Mouse (Mus musculus) liver, embryonic 15.5 days (tissue): ENCODE data around the gene Acox1. TPM values are rescaled to one million over a fixed set of nuclear protein-coding genes. Genes with fewer than 3 reads are reported as not detected.

Experiments
- ATAC-seq: fragments of 200-750 bp; cut with Nextera tagmentation; 2 replicates; pipeline ENCODE4 v1.8.0; 2017; ENCODE audit warnings: moderate number of reproducible peaks, mild to moderate bottlenecking, moderate library complexity; ENCODE audit not compliant: insufficient read depth
- H3K27ac ChIP-seq: fragments of 300-500 bp; sonication (generic); replicated peaks from 2 replicates; pipeline ENCODE4 v1.5.1; 2015; ENCODE audit warnings: mild to moderate bottlenecking, inconsistent platforms
- H3K27me3 ChIP-seq: fragments of 300-500 bp; sonication (generic); 2 replicates; pipeline ENCODE4 v1.6.1; 2015; ENCODE audit warnings: mild to moderate bottlenecking, inconsistent platforms
- H3K36me3 ChIP-seq: fragments of 300-500 bp; sonication (generic); replicated peaks from 2 replicates; pipeline ENCODE4 v1.6.1; 2015; ENCODE audit warnings: moderate library complexity, mild to moderate bottlenecking, inconsistent platforms
- H3K4me1 ChIP-seq: fragments of 300-500 bp; sonication (generic); replicated peaks from 2 replicates; pipeline ENCODE4 v1.6.1; 2015; ENCODE audit warnings: inconsistent platforms
- H3K4me2 ChIP-seq: fragments of 300-500 bp; sonication (generic); 2 replicates; pipeline ENCODE4 v1.6.1; 2015; ENCODE audit warnings: moderate library complexity, mild to moderate bottlenecking, inconsistent platforms
- H3K4me3 ChIP-seq: fragments of 300-500 bp; sonication (generic); replicated peaks from 2 replicates; pipeline ENCODE4 v1.5.1; 2015; ENCODE audit warnings: mild to moderate bottlenecking, inconsistent platforms
- H3K9ac ChIP-seq: fragments of 300-500 bp; sonication (generic); 2 replicates; pipeline ENCODE4 v1.6.1; 2015; ENCODE audit warnings: moderate library complexity, mild to moderate bottlenecking, inconsistent platforms
- H3K9me3 ChIP-seq: fragments of 300-500 bp; sonication (generic); replicated peaks from 2 replicates; pipeline ENCODE4 v1.6.1; 2016; ENCODE audit warnings: inconsistent platforms
- WGBS: fragments of 180-500 bp; shearing (Covaris S2); methylation state at CpG from one replicate; pipeline ENCODE4 v1.1.7; 2015; ENCODE audit warnings: mixed read lengths; ENCODE audit not compliant: insufficient replicate concordance; 5-methylcytosine and 5-hydroxymethylcytosine counted together
- polyA plus RNA-seq: library from polyadenylated mRNA; unstranded; fragments of >200 nt; fragmentation: Nextera tagmentation; extraction: Ambion mirVana; gene quantifications from 2 replicates; pipeline ENCODE4 v1.2.1, GENCODE M21; 2015

Gene Acox1
- polyA plus RNA-seq, 1 experiment from 2014 or later = 32.5 TPM

- no peak overlapping the region; the same call in 1 of the 2 replicates for H3K9ac ChIP-seq
- no peak for ATAC-seq
- no peaks in the 10 kb centered on the region for H3K27me3 ChIP-seq
- 0 out of 2 replicates have a peak overlapping the region, but pooled peaks have one; percentile 5 for H3K4me3 ChIP-seq
- H3K27ac ChIP-seq = peak overlapping the region; percentile 60
- peak overlapping the region; percentile 41 for H3K4me2 ChIP-seq
- H3K4me1 ChIP-seq = peaks cover 46% of the 10 kb centered on the region
- WGBS = 50% methylated on average over 8 of the region's 8 CpGs
- H3K9me3 ChIP-seq = no peaks in the 10 kb centered on the region
- H3K36me3 ChIP-seq = peaks cover 17% of the 10 kb centered on the region
Measured at GRCm38 (mm10) chr11:116194619-116195018, 4.2 kb downstream of the Acox1 start.

DNA sequence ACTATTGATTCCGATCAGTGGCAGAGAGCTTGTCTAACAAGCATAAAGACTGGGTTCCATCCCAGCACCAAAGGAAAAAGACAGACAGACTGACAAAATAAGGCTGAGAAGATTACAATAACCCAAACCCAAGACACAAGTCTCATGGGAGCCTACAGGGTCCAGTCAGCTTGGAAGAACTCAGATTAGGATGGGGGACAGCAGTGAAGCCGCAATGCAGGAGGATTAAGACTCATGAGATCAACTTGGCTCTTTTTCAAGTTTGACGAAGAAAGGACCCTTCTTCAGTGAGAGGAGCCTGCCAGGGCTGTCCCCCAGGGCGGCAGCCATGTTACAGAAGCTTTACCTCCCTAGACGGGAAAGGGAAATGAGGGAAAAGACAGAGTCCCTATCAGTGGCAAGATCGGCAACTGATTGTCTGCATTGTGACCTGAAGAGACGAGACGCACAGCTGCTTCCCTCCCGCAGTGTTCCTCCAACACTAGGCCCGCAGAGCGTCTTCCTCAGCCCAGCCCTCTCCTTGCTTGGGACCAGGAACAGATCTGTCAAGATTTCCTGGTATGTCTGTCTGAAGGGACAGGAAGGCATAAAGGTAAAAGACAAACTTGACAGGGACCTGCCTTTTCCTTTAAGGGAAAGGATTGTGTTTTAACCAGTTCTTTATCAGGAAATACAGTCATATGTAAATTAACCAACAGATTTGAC is 11.5 kb downstream of the Acox1 start:
- WGBS = 57% methylated on average over 11 of the region's 11 CpGs
- no peak overlapping the region for H3K27ac ChIP-seq
- no peak overlapping the region for H3K4me2 ChIP-seq
- no peak overlapping the region for H3K4me3 ChIP-seq
- ATAC-seq = no peak
- no peaks in the 10 kb centered on the region for H3K27me3 ChIP-seq
- H3K36me3 ChIP-seq = peaks cover 64% of the 10 kb centered on the region
- 0 out of 2 replicates have a peak, but pooled peaks cover 8% of the 10 kb centered on the region for H3K4me1 ChIP-seq
- H3K9me3 ChIP-seq = no peaks in the 10 kb centered on the region
- no peak overlapping the region for H3K9ac ChIP-seq

GRCm38 (mm10) chr11:116186360-116186759 is 12.5 kb downstream of the Acox1 start:
- Histone ChIP-seq H3K9me3 (no peaks in the 10 kb centered on the region), H3K4me2 (no peak overlapping the region), H3K4me1 (0 out of 2 replicates have a peak, but pooled peaks cover 5% of the 10 kb centered on the region), H3K36me3 (peaks cover 73% of the 10 kb centered on the region), H3K9ac (no peak overlapping the region), H3K27ac (no peak overlapping the region), H3K27me3 (no peaks in the 10 kb centered on the region), H3K4me3 (no peak overlapping the region)
- WGBS = 92% methylated on average over 11 of the region's 11 CpGs
- no peak for ATAC-seq

DNA sequence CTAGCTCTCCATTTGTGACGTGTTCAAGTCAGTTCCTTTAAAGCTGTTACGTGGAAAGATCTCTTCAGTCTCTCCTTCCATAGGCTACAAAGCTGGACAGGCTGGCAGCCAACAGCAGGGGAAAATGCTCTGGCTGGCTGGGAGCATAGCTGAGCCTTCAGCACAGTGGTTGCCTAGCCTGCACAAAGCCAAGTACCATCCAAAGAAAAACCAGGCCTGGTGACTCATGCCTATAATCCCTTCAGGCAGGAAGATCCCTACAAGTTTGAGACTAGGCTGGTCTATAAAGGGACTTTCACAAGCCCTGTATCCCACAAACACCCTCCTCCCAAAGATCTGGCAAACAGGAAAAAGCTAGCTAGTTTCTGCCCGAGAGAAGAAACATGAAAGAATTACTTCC is 13.0 kb downstream of the Acox1 start:
- peaks cover 74% of the 10 kb centered on the region for H3K36me3 ChIP-seq
- no peak for ATAC-seq
- 77% methylated on average over 3 of the region's 3 CpGs for WGBS

GRCm38 (mm10) chr11:116178411-116179121 is 20.3 kb downstream of the Acox1 start:
- no peak for ATAC-seq

More for the DNA sequence above, 13.0 kb downstream of the Acox1 start:
- no peaks in the 10 kb centered on the region for H3K27me3 ChIP-seq
- H3K9me3 ChIP-seq = no peaks in the 10 kb centered on the region
- H3K9ac ChIP-seq = no peak overlapping the region
- no peak overlapping the region for H3K4me2 ChIP-seq
- no peak overlapping the region for H3K27ac ChIP-seq
- no peak overlapping the region for H3K4me3 ChIP-seq
- 0 out of 2 replicates have a peak, but pooled peaks cover 5% of the 10 kb centered on the region for H3K4me1 ChIP-seq

GRCm38 (mm10) chr11:116176010-116176409 is 22.8 kb downstream of the Acox1 start:
- no peak for ATAC-seq
- 81% methylated on average over 7 of the region's 7 CpGs for WGBS
- no peak overlapping the region for H3K9ac ChIP-seq
- no peaks in the 10 kb centered on the region for H3K9me3 ChIP-seq
- peaks cover 74% of the 10 kb centered on the region for H3K36me3 ChIP-seq
- no peaks in the 10 kb centered on the region for H3K27me3 ChIP-seq
- H3K4me1 ChIP-seq = no peaks in the 10 kb centered on the region
- no peak overlapping the region for H3K27ac ChIP-seq
- no peak overlapping the region for H3K4me2 ChIP-seq
- H3K4me3 ChIP-seq = no peak overlapping the region

More at GRCm38 (mm10) chr11:116178411-116179121, 20.3 kb downstream of the Acox1 start:
- H3K4me3 ChIP-seq = no peak overlapping the region
- no peak overlapping the region for H3K4me2 ChIP-seq
- no peaks in the 10 kb centered on the region for H3K4me1 ChIP-seq
- H3K27ac ChIP-seq = no peak overlapping the region
- WGBS = 85% methylated on average over 20 of the region's 20 CpGs
- H3K9ac ChIP-seq = no peak overlapping the region
- H3K27me3 ChIP-seq = no peaks in the 10 kb centered on the region
- H3K36me3 ChIP-seq = peaks cover 77% of the 10 kb centered on the region
- H3K9me3 ChIP-seq = no peaks in the 10 kb centered on the region

GRCm38 (mm10) chr11:116174775-116175448 is 23.9 kb downstream of the Acox1 start:
- H3K36me3 ChIP-seq = peaks cover 63% of the 10 kb centered on the region
- H3K27ac ChIP-seq = no peak overlapping the region
- H3K27me3 ChIP-seq = no peaks in the 10 kb centered on the region
- WGBS = 79% methylated on average over 22 of the region's 22 CpGs
- H3K4me2 ChIP-seq = no peak overlapping the region
- no peak overlapping the region for H3K4me3 ChIP-seq
- no peak for ATAC-seq
- no peak overlapping the region for H3K9ac ChIP-seq
- H3K4me1 ChIP-seq = no peaks in the 10 kb centered on the region
- H3K9me3 ChIP-seq = no peaks in the 10 kb centered on the region

- no peak overlapping the region for H3K27ac ChIP-seq
- no peaks in the 10 kb centered on the region for H3K9me3 ChIP-seq
- H3K36me3 ChIP-seq = peaks cover 39% of the 10 kb centered on the region
- no peak overlapping the region for H3K4me2 ChIP-seq
- peaks cover 17% of the 10 kb centered on the region for H3K4me1 ChIP-seq
- 84% methylated on average over 2 of the region's 2 CpGs for WGBS
- ATAC-seq = no peak
- H3K27me3 ChIP-seq = no peaks in the 10 kb centered on the region
- no peak overlapping the region for H3K4me3 ChIP-seq
- no peak overlapping the region for H3K9ac ChIP-seq
Measured at GRCm38 (mm10) chr11:116171959-116172358, 26.9 kb downstream of the Acox1 start.

GRCm38 (mm10) chr11:116170003-116170800 is 28.6 kb downstream of the Acox1 start:
- peaks cover 30% of the 10 kb centered on the region for H3K36me3 ChIP-seq
- no peaks in the 10 kb centered on the region for H3K27me3 ChIP-seq
- H3K4me2 ChIP-seq = no peak overlapping the region
- no peak overlapping the region for H3K27ac ChIP-seq
- peaks cover 26% of the 10 kb centered on the region for H3K4me1 ChIP-seq
- no peak overlapping the region for H3K4me3 ChIP-seq
- no peak for ATAC-seq
- no peaks in the 10 kb centered on the region for H3K9me3 ChIP-seq
- WGBS = 70% methylated on average over 5 of the region's 5 CpGs
- no peak overlapping the region for H3K9ac ChIP-seq

DNA sequence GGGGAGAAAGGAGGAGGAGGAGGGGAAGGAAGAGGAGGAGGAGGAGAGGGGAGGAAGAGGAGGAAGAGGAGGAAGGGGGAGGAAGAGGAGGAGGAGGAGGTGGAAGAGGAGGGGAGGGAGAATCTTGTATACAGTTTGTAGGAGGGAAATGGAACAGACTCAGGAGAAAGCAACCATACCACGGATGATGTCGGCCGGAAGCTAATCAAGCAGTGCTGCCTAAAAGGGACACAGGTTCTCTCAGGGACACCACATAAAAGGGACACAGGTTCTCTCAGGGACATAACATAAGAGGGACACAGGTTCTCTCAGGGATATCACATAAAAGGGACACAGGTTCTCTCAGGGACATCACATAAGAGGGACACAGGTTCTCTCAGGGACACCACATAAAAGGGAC is 29.6 kb downstream of the Acox1 start:
- no peak overlapping the region for H3K27ac ChIP-seq

More for the DNA sequence above, 29.6 kb downstream of the Acox1 start:
- H3K36me3 ChIP-seq = peaks cover 20% of the 10 kb centered on the region
- WGBS = 78% methylated on average over 3 of the region's 3 CpGs
- H3K27me3 ChIP-seq = no peaks in the 10 kb centered on the region
- H3K4me2 ChIP-seq = no peak overlapping the region
- H3K4me1 ChIP-seq = peaks cover 26% of the 10 kb centered on the region
- no peaks in the 10 kb centered on the region for H3K9me3 ChIP-seq
- no peak for ATAC-seq
- no peak overlapping the region for H3K4me3 ChIP-seq
- H3K9ac ChIP-seq = no peak overlapping the region
